Mouse (Mus musculus) left cerebral cortex, postnatal 10 days (tissue): ENCODE results near the gene Epb41l1. TPM values are rescaled to one million over a fixed set of nuclear protein-coding genes. Genes with fewer than 3 reads are reported as not detected.

ENCODE experiments used
- DNase-seq, 2 experiments: peaks; one replicate each; pipeline ENCODE4 v3.0.0; 2021 to 2022; ENCODE audit warnings: low spot score in 2 of 2, mixed read lengths in 1 of 2; ENCODE audit errors: extremely low spot score in 1 of 2
- intact Hi-C: fragments of 180-260 bp; cut with DNase I; formaldehyde crosslinking; loops from one replicate; pipeline ENCODE4 v1.15.1; 2025
- microRNA-seq: library from miRNA; unstranded; fragments of <30 nt; microRNA quantifications from one replicate; pipeline ENCODE4 v1.2.0, GENCODE M21; 2022
- total RNA-seq, 2 experiments: library from RNA; stranded (reverse); gene quantifications; 2 replicates each; pipeline ENCODE4 v1.2.3; 2021

The Epb41l1 gene
- total RNA-seq, 2 experiments from 2014 or later = 269 to 284 TPM

DNA sequence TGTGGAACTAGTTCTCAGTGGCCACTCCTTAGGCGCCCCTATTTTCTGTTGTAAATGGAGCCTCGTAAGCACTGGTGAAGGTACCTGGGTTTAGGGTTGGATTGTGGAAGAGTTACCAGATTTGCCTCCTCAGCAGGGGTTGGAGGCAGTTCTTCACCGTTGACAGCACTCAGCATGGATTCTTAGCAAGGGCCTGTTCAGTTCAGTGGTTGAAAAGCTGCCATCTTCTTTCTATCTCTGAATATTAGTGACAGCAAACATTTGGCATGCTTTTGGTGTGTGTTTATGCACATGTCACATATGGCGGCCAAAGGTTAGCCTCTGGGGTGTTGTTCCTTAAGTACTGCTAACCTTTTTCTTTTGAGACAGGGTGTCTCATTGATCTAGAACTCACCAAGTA, 131.7 kb downstream of the Epb41l1 start:
- intact Hi-C loops = no loop called here

DNA sequence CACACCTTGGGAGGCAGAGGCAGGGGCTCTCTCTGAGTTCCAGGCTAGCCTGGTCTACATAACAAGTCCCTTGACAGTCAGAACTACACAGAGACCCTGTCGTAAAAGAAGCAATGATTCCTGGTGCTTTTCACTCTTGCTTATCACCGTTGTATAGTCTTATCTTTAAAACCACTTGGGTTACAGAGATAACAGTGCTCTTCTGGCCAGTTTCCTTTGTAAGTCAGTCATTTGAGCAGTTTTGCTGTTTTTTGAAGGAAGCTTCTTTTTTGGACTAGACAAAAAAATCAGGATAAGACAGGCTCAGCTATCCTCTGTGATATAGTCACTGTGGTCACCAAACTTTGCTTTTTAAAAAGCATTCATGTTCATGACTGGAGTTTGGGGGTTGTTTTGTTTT, 141.1 kb downstream of the Epb41l1 start:
- no peak for DNase-seq
- intact Hi-C loops = no loop called here

More for the DNA sequence above, 131.7 kb downstream of the Epb41l1 start:
- DNase-seq = no peak

DNA sequence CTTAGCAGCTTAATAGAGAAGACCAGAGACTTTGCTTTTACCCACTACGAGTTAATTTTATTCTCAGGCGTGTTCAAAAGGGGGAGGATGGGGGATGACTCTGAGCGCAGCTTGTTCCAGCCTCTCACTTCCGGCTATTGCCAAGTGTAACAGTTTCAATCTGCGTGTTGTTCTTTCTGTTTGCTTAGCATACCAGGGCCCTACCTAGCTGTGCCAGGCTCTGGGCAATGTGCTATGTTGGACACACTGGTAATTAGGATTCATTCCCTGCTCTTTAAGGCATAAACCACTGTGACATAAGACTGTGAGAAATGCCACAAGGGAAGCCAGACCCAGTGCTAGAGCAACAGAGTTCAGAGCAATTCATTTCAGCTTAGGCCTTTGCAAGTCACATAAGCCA, 142.8 kb downstream of the Epb41l1 start:
- DNase-seq = no peak
- intact Hi-C loops = no loop called here

DNA sequence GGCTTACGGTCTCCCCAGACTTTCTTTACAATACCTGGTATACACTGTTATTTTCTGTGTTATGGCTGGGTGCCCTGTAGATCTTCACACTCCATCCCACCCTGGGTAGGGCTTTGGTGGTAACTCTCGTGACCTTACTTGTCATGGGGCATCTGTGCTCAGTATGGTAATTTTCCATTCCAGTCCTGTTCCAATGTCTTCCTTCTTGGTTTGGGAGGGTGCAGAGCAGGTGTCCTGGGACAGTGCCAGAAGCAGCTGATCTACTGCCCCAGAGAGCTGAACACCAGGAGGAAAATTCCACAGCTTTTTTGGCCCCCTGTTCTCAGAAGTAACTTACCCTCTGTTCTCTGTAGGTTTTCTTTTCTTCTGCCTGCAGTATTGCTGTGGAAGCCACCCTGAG, 145.8 kb downstream of the Epb41l1 start:
- intact Hi-C loops = no loop called here
- no peak for DNase-seq

DNA sequence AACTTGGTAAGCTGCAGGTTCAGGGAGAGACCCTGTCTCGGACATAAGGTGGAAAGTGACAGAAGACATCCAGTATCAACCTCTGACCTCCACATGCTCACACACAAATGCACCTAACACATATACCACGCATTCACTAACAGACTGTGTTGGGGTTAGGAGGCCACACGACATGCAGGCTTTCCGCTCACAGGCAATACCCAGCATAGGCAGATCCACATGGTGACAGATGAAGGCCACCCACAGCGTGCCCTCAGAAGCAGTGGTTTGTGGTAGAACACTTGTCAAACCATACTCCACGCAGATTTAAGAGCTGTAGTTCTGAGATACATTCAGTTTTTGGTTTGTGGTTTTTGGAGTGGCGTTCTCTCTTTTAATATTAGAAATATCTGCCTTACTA, 147.9 kb downstream of the Epb41l1 start:
- DNase-seq = no peak
- intact Hi-C loops = no loop called here

DNA sequence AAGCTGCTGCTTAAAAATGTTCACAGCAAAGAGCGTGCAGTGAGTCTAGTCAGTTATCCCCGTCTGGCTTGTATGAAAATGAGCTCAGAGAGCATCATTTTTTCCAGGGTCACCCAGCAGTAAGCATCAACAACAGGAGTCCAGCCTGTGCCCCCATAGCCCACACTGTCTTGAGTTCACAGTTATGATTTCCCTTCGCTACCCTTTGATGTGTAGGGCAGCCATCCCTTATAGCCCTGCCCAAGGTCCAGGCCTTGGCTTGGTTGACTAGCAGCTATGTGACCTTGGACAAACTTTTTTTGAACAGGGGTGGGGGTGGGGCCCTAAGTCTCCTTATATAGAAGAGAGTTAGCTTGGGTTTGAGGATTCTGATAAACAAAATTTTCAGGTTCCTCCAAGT, 148.6 kb downstream of the Epb41l1 start:
- no peak for DNase-seq
- intact Hi-C loops = no loop called here

DNA sequence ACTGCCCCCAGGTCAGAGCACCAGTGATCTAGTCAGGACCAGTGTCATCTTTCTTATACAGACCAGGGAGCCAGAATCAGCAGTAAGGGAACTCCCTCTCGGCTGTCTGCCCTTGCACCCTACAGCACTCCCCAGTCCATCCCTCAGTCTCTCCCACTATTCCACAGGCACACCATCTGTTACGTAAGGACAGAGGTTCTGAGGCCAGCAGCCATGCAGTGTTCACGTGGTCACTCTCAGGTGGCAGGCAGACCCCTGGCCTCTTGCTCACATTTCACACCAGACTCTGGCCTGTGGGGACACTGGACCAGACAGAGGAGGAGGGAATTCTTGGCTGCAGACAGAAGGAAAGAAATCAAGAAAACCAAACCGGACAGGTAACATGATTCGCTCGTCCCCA, 150.8 kb downstream of the Epb41l1 start:
- intact Hi-C loops = no loop called here
- DNase-seq = no peak

DNA sequence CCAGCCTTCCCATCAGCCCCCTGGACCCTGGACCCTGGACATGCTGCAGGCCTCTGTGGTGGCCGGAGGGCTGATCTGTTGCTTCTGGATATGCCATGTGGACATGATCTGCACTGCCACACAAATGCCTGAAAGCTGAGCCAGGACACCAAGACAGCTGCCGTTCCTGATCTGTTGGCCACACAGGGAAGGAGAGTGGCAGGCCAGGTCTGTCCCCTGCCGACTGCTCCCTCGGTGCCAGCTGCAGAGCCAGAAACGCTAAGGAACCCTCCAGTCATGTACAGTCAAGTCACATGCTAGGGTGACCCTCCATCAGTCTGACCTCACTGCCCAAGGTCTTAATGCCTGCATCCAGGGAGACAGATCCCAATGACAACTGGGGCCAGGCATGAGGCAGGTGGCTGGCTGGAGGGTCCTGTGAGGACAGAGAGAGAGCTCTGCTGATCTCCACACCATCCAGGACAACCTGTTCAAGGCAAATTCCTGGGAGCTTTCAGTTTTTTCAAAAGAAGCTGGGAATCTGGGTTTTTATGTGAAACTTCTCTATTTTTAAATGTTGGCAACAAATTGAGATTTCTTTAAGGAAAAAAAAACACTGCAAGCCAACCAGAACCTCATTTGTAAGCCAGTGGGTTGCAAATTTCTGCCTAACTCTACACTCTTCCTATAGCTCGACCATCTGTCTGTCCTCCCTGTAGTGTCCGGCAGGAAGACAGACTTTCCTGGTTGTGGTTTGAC, 156.3 kb downstream of the Epb41l1 start:
- intact Hi-C loops = no loop called here
- no peak for DNase-seq

DNA sequence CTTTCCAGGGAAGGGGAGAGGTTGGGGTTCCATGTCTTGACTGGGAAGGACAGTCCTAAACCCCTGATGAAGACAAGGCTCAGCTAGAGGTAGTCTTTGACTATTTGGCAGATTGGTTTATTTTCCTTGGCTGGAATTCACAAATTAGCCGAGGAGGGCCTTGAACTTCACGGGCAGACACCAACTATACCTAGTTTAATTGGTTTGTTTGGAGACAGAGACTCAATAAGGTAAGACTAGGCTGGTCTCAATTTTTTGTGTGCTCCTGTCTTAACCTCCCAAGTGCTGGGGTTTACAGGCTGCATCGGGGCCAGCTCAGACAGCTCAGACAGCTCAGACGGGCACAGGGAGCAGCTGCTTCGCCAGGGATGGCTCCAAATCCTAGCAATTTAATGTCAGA, 159.8 kb downstream of the Epb41l1 start:
- intact Hi-C loops = no loop called here
- DNase-seq = no peak

DNA sequence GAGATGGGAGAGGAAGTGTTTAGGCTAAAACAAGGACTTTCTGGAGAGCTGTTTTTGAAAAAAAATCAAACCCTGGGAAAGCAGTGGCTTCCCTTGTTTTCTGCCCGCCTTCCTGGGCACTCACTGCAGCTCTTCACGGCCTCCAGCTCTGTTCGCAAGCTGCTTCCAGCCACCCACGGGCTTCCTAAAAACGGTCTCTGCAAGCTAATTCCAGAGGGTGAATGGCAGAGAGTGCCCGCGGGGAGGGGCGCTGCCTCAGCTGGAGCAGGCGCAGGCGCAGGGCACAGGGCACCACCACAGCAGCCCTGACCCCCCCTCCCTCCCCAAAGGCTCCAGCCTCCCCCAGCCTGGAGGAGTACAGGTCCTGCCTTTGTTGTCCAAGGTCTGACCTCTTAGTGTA, 160.5 kb downstream of the Epb41l1 start:
- intact Hi-C loops = no loop called here
- peak; percentile 84 to 86 for DNase-seq

DNA sequence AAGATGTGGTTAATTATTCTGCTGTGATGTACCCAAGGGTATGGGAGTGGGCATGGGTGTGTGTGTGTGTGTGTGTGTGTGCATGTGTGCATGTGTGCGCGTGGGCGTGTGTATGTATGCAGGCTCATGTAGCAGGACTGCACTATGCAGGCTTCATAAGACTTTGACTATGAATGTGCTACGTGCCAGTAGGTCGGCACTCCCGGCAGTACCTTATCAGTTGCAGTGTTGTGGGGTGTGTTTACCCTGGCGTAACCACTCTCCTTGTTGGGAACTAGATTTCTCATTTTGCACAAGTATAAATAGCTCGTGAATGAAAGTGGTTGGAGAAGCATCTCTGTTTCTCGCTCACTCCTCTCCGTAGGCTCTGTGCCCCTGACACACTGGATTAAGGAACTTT, 162.2 kb downstream of the Epb41l1 start:
- no peak for DNase-seq
- intact Hi-C loops = no loop called here

DNA sequence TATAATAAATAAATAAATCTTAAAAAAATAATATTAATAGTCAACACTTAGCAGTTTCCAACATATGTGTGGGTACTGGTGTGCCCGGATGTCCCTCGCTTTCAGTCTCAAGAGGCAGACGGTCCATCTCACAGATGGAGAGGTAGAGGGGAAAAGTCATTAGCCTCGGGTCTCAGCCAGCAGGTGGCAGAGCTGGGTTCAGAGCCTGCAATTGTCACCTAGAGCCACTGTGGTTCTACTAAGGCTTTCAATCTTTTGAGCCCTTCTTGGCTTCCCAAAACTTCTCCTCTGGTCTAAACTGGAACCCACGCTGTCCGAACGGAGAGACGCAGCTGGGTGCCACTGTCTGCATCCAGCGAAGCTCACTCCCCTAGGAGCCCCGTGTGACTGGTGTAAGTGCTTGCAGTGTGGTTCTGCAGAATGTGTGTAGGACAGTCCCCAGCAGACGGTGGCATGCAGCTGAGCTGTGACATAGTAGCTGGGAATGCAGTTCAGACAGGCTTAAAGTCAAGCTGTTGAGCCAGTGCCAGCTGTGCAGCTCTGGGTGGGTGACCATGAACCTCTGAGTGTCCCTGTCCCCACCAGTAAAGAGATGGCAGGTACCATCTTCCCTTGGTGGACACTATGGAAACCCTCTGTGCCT, 163.6 kb downstream of the Epb41l1 start:
- DNase-seq = peak in 1 of 2 experiments; percentile 26
- intact Hi-C loops = no loop called here

DNA sequence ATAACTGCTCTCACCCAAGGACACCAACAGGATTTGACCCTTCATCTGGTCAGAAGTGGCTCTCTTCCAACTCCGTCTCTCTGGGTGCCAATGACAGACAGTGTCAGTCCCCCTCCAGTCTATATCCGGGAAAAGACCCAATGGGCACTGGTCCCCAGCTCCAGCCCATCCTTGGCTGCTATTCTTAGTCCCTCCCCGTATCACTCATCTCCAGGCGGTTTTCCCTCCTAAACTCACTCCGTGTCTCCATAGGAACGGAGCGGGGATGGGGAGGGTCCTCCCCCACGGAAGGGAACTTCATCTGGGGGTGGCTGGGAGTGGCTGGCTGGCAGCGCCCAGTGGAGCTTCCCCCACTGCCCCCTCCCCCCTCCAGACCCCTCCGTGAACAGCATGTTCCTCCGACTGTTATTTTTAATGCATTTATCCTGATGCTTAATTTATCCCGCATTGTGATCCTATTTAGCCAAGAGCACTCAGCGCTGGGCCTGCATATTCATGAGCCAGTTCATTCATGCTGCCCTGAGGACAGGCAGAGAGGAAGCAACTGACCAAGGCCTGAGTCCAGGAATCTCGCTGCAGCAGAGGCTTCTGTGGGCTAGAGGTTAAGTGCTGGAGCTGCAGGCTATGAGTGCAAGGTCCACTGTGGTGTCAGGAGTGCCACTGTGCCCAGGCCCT, 164.2 kb downstream of the Epb41l1 start:
- peak; percentile 71 to 72 for DNase-seq
- intact Hi-C loops = no loop called here

DNA sequence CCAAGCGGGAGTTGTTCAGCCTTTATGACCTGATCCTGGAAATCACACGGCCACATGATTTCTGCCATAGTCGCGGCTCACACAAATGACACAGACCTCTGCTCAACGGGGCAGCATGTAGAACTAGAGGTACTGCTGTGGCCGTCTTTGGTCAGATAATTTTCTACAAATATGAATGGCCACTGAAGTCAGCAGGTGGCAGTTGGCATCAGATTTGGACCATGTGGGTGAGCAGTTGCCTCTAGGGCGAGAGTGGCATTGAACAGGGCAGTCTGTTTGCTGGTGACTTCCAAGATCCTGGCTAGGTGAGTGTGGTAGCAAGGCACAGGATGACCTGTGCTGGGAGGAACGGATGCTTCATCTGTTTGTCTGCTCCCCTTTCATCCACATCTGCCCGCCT, 168.8 kb downstream of the Epb41l1 start:
- DNase-seq = no peak
- intact Hi-C loops = no loop called here

Small RNAs within 50 kb of the gene (microRNA-seq; reads per million reads assigned to microRNA genes)
- gene Gm22758 = not detected

Other genes starting within 250 kb of the Epb41l1 start
- 100 to 1,000 TPM; 273 to 301 TPM for gene Rbm39, start 240.7 kb upstream of the Epb41l1 start, total RNA-seq
- 10 to 100 TPM; 66.0 to 66.6 TPM for gene Phf20, start 224.4 kb upstream of the Epb41l1 start, total RNA-seq
- 1 to 10 TPM; 4.7 to 6.7 TPM for gene Cnbd2, start 108.6 kb upstream of the Epb41l1 start, total RNA-seq
- gene Scand1, start 108.2 kb upstream of the Epb41l1 start, total RNA-seq = 100 to 1,000 TPM; 105 to 117 TPM
- gene Aar2, start 126.7 kb downstream of the Epb41l1 start, total RNA-seq = 10 to 100 TPM; 33.8 to 35.9 TPM
- 100 to 1,000 TPM; 240 to 258 TPM for gene Dlgap4, start 192.8 kb downstream of the Epb41l1 start, total RNA-seq